Mouse (Mus musculus): ENCODE measurements around the gene Epha3.

Gene Epha3

GRCm38 (mm10) chr16:63782101-63782500 is 81.9 kb downstream of the Epha3 start:
- no peak for DNase-seq (ENCODE audit: low spot score)

- no peak for DNase-seq (ENCODE audit: low spot score)
Measured at GRCm38 (mm10) chr16:63780151-63780550, 83.8 kb downstream of the Epha3 start.

GRCm38 (mm10) chr16:63777811-63778210 is 86.2 kb downstream of the Epha3 start:
- no peak for DNase-seq (ENCODE audit: low spot score)

DNA sequence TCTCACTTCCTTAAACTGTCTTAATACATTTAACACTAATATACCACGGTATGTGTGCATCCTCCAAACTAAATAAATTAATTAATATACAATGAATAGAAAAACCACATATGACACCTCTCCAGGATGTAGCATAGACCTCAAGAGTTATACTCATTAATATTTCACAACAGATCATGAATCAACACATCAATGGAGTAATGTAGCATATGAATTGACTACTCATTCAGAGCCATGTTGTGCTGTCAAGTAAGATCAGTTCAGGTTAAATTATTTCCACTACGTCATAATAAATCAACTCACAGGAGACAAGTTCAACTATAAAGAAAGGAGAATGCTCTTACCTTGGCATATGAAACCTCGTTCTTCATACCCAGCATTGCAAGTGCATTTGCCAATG is 91.4 kb downstream of the Epha3 start:
- DNase-seq (ENCODE audit: low spot score), result no peak

- no peak for DNase-seq (ENCODE audit: low spot score)
Measured at GRCm38 (mm10) chr16:63767589-63767988, 96.4 kb downstream of the Epha3 start.

GRCm38 (mm10) chr16:63761177-63761576 is 102.8 kb downstream of the Epha3 start:
- DNase-seq (ENCODE audit: low spot score), result no peak

- DNase-seq (ENCODE audit: low spot score), result no peak
Measured at GRCm38 (mm10) chr16:63760112-63760511, 103.9 kb downstream of the Epha3 start.

- DNase-seq (ENCODE audit: low spot score), result no peak
Measured at GRCm38 (mm10) chr16:63753052-63753451, 110.9 kb downstream of the Epha3 start.

DNA sequence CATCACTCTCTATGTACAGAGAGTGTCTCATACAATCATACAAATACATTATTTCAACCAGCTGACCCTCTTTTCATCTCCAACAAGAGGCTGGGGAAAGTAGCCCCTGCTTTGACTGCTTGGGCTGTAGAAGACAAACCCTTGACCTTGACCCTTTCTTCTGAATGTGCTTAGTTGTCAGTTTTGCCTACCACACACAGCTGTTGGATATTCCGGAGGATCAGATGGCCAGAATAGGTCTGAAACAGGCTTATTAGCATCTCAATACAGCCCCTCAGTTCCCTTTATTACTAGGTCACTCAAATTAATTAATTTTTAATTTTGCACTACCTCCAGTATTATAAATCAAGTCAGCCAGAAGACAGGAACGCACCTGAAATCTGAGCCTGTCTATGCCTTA is 116.2 kb downstream of the Epha3 start:
- DNase-seq (ENCODE audit: low spot score), result no peak

- DNase-seq (ENCODE audit: low spot score), result no peak
Measured at GRCm38 (mm10) chr16:63745465-63745864, 118.5 kb downstream of the Epha3 start.

DNA sequence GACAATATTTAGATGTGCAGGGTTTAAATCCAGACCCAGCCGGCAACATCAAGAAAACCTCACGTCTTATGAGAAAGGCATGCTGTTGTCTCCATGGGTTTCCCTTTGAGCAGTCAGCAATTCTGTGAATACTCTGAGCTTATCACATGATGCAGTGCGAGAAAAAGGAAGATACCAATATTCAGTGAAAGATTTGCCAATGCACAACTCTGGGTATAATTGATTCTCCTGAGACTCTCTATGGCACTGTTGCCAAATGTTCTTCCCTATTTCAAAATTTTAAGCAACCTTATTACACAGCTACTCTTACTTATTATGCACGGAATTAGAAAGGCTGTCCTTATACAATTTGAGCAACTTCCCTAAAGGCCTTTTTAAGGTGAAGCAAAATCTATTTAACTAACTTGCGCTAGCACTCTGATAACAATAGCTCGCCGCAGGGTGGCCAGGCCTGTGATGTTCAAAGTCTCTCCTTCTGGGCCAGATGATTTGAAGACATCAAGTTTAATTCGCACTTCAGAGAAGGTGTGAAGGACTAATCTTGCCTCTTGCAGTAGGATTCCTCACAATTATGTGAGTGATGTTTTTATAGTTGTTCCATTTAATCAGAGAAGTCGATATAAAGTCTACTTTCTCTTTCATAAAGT is 120.6 kb downstream of the Epha3 start:
- no peak for DNase-seq (ENCODE audit: low spot score)

DNA sequence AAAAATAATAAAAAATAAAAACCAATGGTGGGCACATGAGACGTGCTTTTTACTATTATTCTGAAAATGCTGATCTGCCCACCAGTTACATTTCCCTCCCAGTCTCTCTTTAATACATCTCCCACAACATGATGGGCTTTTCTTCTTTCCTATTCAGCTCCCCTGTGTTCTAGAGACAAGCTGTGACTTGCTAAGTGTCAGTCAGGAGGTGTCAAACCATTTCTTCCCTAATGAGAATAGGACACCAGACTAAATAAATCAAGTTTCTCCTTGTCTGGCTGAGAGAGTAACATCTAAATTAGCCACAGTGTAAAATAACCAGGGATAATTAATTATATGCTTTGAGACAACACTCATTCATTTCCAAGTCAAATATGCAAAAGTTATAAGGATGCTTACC is 144.7 kb downstream of the Epha3 start:
- DNase-seq (ENCODE audit: low spot score), result no peak

DNA sequence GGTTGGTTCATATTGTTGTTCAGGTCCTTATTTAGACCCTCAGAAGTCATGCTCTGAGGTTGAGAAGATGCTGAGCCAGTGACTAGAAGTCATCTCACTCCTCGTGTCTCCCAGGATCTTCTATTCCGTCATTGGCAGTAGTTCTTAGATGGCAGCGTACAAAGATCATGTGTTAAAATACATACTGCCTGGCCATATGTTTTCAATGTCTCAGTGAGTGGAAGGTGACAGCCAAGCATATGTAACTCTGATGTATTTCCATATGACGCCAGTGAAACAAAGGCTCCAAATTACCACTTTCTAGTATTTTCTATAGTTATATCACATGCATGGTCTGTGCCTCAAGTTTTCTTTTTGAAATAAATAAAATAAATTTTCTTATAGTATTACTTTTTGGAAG is 146.7 kb downstream of the Epha3 start:
- DNase-seq (ENCODE audit: low spot score), result no peak

GRCm38 (mm10) chr16:63706912-63707868 is 156.8 kb downstream of the Epha3 start:
- no peak for DNase-seq (ENCODE audit: low spot score)

GRCm38 (mm10) chr16:63689371-63689770 is 174.6 kb downstream of the Epha3 start:
- DNase-seq (ENCODE audit: low spot score), result no peak

- no peak for DNase-seq (ENCODE audit: low spot score)
Measured at GRCm38 (mm10) chr16:63684211-63684610, 179.8 kb downstream of the Epha3 start.

DNA sequence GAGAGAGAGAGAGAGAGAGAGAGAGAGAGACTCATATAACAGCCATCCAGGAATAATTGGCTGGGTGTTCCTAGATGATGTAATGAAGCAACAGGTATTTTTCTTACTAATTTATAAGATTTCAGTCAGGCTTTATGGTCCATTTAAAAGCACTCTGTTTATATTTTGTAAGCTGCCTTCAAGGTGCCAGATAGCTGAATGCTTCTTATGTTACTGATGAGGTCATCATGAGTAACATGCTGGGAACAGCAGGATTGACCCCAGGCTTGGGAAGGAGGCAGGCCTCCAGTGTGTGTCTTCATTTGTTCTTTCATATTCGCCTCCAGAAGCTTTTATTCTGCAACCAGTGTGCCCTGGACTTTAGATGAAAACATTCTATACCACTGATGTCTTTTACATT is 189.5 kb downstream of the Epha3 start:
- DNase-seq (ENCODE audit: low spot score), result no peak

DNA sequence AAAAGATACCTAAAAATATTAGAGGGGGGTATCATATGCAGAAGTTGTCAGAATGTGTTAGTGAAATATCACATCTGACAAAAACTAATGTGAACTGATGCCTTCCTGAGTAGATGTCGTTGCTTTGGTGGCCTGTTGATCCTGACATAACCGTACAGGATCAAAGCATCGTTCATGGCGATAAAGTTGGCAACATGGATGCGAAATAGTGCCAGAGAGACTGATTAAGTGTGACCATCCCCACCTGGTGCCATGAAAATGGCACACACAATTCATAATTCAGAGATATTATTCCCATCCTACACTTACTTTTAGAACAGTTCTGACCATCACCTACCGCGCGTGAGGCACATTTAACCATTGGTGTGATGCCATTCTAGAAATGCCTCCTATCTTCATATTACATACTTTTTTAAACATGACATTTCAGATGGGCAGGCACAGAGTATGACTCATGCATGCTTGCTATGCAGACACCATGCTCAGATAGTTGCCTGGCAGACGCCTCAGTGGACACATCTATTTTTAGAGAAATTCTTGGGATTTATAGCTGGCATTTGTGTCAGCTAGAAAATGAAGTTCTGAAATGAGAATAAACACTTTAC is 190.6 kb downstream of the Epha3 start:
- no peak for DNase-seq (ENCODE audit: low spot score)

DNA sequence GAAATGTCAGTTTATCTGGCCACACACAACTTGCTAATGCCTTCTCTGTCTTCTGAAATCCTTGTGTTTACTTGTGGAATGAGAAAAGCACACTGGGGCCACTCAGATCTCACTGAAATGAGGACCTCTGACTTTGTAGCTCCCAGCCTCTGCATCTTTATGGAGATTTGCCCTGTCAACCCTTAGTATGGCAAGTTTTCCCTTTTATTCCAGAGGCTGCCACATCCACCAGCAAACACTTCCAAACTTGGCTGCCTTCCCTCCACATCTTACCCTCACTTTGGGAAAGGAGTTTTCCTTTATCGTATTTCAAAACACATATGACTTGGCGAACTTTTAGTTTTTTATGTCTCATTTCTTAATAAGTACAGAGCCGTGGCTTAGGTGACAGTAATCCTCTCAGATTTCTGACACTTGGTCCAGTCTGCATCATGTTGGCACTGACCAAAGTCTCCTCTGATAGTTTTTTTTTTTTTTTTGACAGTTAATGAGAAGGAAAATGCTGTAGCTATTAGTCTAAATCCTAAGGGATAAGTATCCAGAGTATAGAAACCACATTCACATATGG is 198.0 kb downstream of the Epha3 start:
- no peak for DNase-seq (ENCODE audit: low spot score)

DNA sequence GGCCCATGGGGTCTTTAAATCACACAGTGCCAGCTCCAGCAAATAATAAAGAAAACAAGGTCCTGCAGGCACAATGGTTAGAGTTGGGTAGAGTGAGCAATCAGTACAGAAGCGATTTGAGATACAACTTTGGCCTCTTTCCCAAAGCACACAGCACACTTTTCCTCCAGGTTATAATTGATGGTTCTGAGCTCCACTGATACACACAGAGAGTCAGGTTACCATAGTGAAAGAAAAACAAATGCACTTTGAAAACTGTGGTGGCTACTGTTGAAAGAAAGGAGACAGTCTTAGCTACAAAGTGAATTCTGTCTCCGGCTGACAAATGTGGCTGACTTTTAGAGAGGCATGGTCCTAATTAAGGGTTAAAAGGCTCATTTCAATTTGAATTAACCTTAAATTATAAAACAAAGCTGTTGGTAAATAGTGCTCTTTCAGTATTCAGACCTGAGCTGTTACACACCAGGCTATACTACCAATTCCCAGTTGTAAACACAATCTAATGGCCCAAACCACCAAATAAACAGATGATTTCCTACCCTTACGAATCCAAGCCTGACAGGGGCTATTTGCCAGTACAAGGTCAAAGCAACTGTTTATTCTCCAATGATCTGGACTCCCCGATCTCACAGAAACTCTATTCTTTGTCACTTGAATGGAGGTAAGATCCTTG is 205.5 kb downstream of the Epha3 start:
- DNase-seq (ENCODE audit: low spot score), result no peak

DNA sequence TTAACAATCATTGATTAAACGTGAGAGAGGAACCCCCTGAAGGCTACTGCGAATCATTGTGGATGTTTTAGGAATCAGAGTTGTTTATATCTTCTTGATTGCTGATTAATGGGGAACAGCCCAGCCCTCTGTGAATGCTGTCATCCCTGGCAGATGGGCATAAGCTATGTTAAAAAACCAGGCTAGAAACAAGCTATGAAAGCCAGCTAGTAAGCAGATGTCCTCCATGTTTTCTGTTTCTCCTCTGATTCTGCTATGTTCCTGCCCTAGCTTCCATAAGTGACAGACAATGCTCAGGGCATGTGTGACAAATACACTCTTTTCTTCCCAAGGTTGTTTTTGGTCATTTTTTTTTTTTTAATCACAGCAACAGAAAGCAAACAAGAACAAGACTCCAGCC is 206.2 kb downstream of the Epha3 start:
- DNase-seq (ENCODE audit: low spot score), result no peak

- no peak for DNase-seq (ENCODE audit: low spot score)
Measured at GRCm38 (mm10) chr16:63653393-63653918, 210.5 kb downstream of the Epha3 start.
